Mouse (Mus musculus): Measurements from ENCODE around the gene Agbl4.

GRCm38 (mm10) chr4:111577087-111577773 lies 1179.8 kb downstream of the Agbl4 start:
- TF ChIP-seq CTCF (IDR thresholded peaks at IDR 0.05; ENCODE audit: borderline replicate concordance, extremely low read depth, insufficient read depth, insufficient read length) (no peak), POLR2A (IDR thresholded peaks at IDR 0.05; ENCODE audit: borderline replicate concordance, extremely low read depth, insufficient read depth, insufficient read length, poor library complexity, severe bottlenecking) (no peak)
